Mouse (Mus musculus) layer of hippocampus, adult 9-10 months (tissue): ENCODE results near the gene Arxes2.
"Not testable (repeated sequence)": the region's sequence is repeated elsewhere in the genome, so short reads cannot be mapped to it uniquely, and the experiment has no call there.

ENCODE experiments used
- DNase-seq: peaks from one replicate; pipeline ENCODE4 v3.0.0; 2022; ENCODE audit warnings: low spot score

Arxes2 gene

GRCm38 (mm10) chrX:136032799-136033763, 39.5 kb downstream of the Arxes2 start, which contains the start of gene Arxes1:
Arxes1 (plus strand) TSS chrX:136033367.
- DNase-seq = not testable (repeated sequence)

- DNase-seq = no peak
Observed at GRCm38 (mm10) chrX:136043726-136044125, 50.1 kb downstream of the Arxes2 start.
